Mouse (Mus musculus) lung, postnatal 0 days (tissue): ENCODE data around the gene Rybp.

Source experiments
- CTCF ChIP-seq: IDR thresholded peaks from 2 replicates; pipeline ENCODE4 v1.5.1; 2016; ENCODE audit warnings: antibody characterized with exemption, mild to moderate bottlenecking
- EP300 ChIP-seq: IDR thresholded peaks from 2 replicates; pipeline ENCODE4 v1.6.1; 2016; ENCODE audit warnings: antibody characterized with exemption, mild to moderate bottlenecking, control low read depth

GRCm38 (mm10) chr6:100270765-100271164, 16.5 kb downstream of the Rybp start:
- TF ChIP-seq CTCF: no peak
- TF ChIP-seq EP300: no peak
